Mouse (Mus musculus): ENCODE data around the gene Abca17.

The Abca17 gene

GRCm38 (mm10) chr17:24346831-24347230, 4.0 kb downstream of the Abca17 start:
- no peak for DNase-seq (ENCODE audit: low read depth, low spot score)

GRCm38 (mm10) chr17:24344672-24345071, 6.2 kb downstream of the Abca17 start:
- DNase-seq (ENCODE audit: low read depth, low spot score) = peak; percentile 19

DNA sequence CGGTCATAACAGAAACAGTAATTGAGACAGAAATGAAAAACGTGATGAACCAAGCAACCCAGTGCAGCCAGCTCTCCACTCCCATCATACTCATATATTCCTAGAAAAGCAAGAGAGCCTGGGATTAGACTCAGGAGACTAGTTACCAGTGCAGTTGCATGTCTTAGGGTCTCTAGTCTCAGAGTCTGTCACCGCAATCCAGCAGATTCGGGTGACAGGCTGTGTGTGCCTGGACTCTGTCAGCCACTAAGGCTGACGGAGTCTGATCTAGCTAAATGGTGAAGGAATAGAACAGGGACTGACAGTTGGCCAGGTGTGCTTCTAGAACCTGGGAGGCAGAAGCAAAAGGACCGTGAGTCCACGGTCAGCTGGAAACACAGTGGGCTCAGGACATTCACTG, 23.2 kb downstream of the Abca17 start:
- no peak for DNase-seq (ENCODE audit: low read depth, low spot score)

DNA sequence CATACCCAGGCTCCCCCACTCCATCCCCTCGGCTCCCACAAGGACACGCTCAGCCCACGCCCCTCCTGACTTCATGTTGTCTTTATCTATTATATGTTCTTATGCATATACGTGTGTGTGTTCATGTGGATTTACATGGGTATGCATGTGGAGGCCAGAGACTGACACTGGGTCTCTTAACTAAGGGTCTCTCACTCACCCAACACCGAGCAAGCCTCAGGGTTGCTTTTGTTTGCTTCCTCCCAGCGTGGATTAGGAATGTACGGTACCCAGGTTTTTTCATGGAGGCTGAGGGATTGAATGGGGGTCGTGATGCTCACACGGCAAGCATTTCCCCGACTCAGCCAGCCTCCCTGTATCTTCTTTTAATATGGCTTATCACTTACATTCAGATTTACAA, 25.8 kb downstream of the Abca17 start:
- DNase-seq (ENCODE audit: low read depth, low spot score) = no peak

GRCm38 (mm10) chr17:24320826-24321225, 30.0 kb downstream of the Abca17 start:
- DNase-seq (ENCODE audit: low read depth, low spot score) = peak; percentile 66

- peak; percentile 74 for DNase-seq (ENCODE audit: low read depth, low spot score)
Observed at GRCm38 (mm10) chr17:24307500-24307899, 43.4 kb downstream of the Abca17 start.

DNA sequence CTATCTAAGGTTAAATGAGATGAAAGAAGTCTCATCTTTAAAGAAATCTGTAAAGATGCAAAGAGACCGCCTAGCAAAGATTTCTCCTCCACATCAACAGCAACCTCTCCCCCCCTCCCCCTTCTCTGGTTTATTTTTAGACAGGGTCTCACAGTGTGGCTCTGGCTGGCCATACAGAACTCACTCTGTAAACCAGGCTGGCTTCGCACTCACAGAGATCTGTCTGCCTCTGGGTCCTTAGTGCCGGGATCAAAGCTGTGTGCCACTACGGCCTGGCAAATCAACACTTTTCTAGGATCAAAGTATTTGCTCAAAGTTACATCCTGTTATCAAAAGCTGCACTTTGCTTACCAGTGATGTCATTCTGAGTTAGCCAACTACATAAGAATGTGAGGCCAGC, 50.2 kb downstream of the Abca17 start:
- no peak for DNase-seq (ENCODE audit: low read depth, low spot score)

DNA sequence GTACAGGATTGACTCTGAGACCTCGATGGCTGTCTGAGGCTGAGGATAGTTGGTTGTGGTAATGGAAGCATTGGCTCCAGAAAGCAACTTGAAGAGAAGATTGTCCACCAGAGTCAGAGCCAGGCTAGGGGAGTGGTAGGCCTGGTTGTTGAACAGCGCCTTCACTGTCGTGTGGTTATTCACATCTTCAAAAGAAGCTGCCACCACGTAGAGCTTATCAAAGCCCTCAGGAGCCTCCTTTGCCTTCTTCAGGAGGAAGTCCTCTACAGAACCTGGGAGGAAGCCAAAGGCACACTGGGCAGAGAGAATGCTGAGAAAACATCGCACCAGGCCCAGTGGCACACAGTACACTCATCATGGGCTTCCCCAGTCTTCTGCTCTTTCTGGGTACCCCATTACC, 61.5 kb downstream of the Abca17 start:
- DNase-seq (ENCODE audit: low read depth, low spot score) = no peak

- no peak for DNase-seq (ENCODE audit: low read depth, low spot score)
Observed at GRCm38 (mm10) chr17:24288477-24288876, 62.4 kb downstream of the Abca17 start.

- DNase-seq (ENCODE audit: low read depth, low spot score) = no peak
Observed at GRCm38 (mm10) chr17:24285680-24286079, 65.2 kb downstream of the Abca17 start.

- DNase-seq (ENCODE audit: low read depth, low spot score) = peak; percentile 14
Observed at GRCm38 (mm10) chr17:24283266-24283818, 67.5 kb downstream of the Abca17 start.

- no peak for DNase-seq (ENCODE audit: low read depth, low spot score)
Observed at GRCm38 (mm10) chr17:24282637-24283036, 68.2 kb downstream of the Abca17 start.

DNA sequence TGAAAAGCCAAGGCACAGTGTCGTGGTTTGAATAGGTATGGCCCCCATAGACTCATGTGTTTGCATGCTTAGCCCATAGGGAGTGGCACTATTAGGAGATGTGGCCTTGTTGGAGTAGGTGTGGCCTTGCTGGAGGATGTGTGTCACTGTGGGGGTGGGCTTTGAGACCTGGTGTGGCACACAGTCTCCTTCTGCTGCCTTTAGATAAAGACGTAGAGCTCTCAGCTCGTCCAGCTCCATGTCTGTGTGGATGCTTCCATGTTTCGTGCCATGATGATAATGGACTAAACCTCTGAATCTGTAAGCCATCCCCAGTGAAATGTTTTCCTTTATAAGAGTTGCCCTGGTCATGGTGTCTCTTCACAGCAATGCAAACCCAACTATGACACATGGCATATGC, 71.0 kb downstream of the Abca17 start:
- no peak for DNase-seq (ENCODE audit: low read depth, low spot score)

GRCm38 (mm10) chr17:24267133-24267532, 83.7 kb downstream of the Abca17 start:
- DNase-seq (ENCODE audit: low read depth, low spot score) = peak; percentile 35

DNA sequence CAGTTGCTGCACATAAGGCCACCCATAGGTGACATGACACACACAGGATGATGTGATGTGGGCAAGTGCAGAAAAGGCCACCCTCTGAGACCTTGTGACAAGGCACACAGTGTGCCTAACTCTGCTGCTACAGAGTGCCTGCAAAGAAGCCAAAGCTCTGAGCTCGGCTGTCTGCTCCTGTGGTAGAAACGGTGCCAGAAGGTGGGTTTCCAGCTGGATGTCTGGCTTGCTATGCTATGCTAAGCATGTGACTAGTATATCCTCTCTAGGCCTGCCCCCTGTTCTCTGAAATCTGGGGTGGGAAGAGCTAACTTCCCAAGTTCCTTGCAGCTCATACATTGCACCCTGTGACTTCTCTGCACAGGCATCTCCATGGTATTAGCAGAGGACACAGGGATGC, 86.1 kb downstream of the Abca17 start:
- DNase-seq (ENCODE audit: low read depth, low spot score) = no peak

GRCm38 (mm10) chr17:24260516-24260915, 90.4 kb downstream of the Abca17 start:
- DNase-seq (ENCODE audit: low read depth, low spot score) = no peak

- DNase-seq (ENCODE audit: low read depth, low spot score) = no peak
Observed at GRCm38 (mm10) chr17:24259702-24260101, 91.2 kb downstream of the Abca17 start.

GRCm38 (mm10) chr17:24258981-24259380, 91.9 kb downstream of the Abca17 start:
- DNase-seq (ENCODE audit: low read depth, low spot score) = no peak

- no peak for DNase-seq (ENCODE audit: low read depth, low spot score)
Observed at GRCm38 (mm10) chr17:24252329-24252728, 98.5 kb downstream of the Abca17 start.

DNA sequence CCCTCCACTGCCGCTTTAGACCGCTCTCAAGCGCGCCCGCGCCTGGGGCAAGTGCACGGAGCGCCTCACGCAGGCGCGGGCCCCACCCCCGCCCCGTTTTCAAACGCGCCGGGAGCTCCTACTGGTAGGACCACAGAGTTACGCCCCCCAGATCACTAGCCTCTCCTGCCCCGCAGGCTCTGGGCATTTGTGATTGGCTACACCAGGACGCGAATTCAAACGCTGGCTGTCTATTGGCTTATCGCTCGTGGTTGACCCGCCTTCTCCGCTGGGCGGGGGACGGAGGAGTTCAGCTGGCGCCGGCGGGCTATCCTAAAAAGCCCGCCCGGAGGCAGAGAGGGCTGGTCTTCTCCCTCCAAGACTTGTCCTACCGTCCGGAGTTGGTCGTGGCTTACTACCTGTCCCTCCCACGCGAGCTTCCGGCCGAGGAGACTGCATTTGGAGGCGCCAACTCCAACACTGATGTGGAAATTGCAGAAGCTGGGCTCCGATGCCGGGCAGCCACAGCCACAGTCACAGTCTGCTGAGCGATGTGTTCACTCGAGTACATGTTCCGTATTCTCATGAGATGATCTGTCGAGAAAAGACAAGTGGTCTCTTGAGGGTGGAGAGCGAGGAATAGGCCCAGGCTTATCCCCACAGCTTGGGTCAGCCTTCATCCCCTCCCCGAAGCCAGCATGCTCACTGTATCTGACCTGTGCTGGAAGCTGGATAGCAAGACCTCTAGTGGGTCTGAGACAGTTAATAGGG, 99.4 kb downstream of the Abca17 start, which contains the start of gene Ccnf:
Gene Ccnf, minus strand, starts transcription at position 165 of the 750 bp plus-strand sequence.
- DNase-seq (ENCODE audit: low read depth, low spot score) = peak; percentile 99

DNA sequence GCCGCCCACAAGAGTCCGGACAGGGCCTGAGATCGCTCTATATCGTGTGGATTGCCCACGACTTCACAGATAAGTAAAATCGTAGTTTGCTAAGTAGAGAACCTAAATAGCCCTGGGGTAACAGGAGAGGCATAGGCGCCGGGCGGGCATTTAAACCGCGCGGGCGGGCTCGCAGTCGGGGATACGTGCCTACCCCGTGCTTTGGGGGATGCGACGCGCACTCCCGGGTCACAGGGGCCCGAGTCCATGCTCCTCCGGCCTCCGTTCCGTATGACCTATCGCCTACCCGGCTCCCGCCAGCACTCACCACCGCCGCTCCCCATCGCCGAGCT, 99.9 kb downstream of the Abca17 start:
- DNase-seq (ENCODE audit: low read depth, low spot score) = no peak

DNA sequence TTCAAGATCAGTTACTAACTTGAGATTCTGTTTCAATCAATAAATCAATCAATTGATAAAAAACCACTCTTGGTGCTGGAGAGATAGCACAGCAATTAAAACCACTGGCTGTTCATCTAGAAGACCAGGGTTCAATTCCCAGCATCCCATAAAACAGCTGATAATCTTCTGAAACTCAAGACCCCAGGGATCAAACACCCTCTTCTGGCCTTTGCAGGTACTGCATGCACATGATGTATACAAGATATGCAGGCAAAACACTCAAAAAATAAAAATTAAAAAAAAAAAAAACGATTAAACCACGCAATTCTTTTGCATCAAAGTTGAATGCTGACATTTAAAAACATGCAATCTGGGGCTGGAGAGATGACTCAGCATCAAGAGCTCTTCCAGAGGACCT, 102.2 kb downstream of the Abca17 start:
- no peak for DNase-seq (ENCODE audit: low read depth, low spot score)

- DNase-seq (ENCODE audit: low read depth, low spot score) = peak; percentile 80
Observed at GRCm38 (mm10) chr17:24244061-24244460, 106.8 kb downstream of the Abca17 start.

Data from brain, adult 2 months (tissue).